Mouse (Mus musculus): ENCODE data around the gene Coro2b. TPM values are rescaled to one million over a fixed set of nuclear protein-coding genes. Genes with fewer than 3 reads are reported as not detected.

Gene Coro2b
- polyA plus RNA-seq, 2 experiments, result 0.57 to 1.1 TPM

DNA sequence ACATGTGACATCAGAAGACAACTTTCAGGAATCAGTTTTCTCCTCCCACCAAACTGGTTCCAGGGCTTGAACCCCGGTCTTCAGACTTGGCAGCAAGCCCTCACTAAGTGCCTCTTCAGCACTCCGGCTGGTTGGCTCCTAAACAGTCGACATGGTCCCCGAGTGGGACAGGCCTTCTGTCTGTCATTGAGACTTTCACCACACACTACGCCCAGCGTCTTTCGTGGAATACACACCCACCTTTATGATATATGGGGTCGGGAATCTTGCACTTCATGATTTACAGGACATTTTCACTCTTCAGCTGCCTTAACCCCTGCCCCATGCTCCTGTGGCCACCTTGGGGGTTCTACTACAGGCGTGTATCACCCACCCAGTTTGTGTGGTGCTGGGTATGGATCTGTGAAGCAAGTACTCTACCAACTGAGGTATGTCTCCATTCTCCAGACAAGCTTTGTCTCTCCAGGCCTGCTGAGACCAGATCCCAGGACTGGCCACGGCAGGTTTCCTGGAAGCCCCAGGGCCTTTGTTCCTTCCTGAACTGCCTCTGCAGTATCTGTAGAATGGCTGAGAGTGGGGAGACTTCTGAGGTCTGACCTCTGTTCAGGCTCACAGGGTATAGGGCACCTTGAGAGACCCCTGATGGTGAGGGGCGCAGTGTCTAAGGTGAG lies 70.0 kb downstream of the Coro2b start:
- no peak overlapping the region for H3K27ac ChIP-seq
- H3K9me3 ChIP-seq (ENCODE audit: control insufficient read depth, low read length), result no peaks in the 10 kb centered on the region
- TF ChIP-seq EP300 (IDR thresholded peaks at IDR 0.05; ENCODE audit: low read depth) (no peak), CTCF (IDR thresholded peaks at IDR 0.05; ENCODE audit: low read depth) (no peak)
- no peaks in the 10 kb centered on the region for H3K36me3 ChIP-seq (replicated peaks; ENCODE audit: control insufficient read depth, insufficient read depth, low read depth)
- no peak overlapping the region for H3K4me2 ChIP-seq (ENCODE audit: low read depth)
- H3K4me1 ChIP-seq (replicated peaks; ENCODE audit: control insufficient read depth in 2 of 2, insufficient read depth in 2 of 2, low read length in 1 of 2), result no peaks in the 10 kb centered on the region
- H3K4me3 ChIP-seq (ENCODE audit: insufficient read depth in 1 of 2, low read depth in 2 of 2, low read length in 2 of 2), result no peak overlapping the region
- 63% methylated on average over 11 of the region's 11 CpGs for WGBS (ENCODE audit: insufficient replicate concordance)
- H3K9ac ChIP-seq (replicated peaks), result no peak overlapping the region
- DNase-seq (ENCODE audit: low read depth in 3 of 3, low spot score in 3 of 3) (no peak), ATAC-seq (ENCODE audit: insufficient read depth) (no peak)
- no peaks in the 10 kb centered on the region for H3K27me3 ChIP-seq (ENCODE audit: control insufficient read depth, insufficient read depth, low read length)

DNA sequence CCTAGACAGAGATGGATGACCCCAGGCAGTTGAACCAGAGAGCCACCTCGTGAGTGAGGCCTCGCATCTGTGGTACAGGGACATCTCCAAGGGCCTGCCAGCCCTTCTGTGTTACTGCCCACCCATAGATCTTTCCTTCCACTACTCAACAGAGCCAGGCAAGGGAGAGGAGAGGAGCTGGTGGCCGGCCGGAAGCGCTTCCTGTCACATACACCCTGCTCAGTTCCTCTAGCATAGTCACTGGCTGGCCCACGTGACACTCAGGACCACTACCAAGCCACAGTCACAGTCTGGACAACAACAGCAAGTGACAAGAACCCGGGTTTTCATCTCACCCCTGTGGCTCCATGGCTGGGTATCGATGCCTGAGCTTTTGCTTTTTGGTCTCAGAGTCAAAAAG lies 70.8 kb downstream of the Coro2b start:
- Histone ChIP-seq H3K9me3 (ENCODE audit: control insufficient read depth, low read length) (no peaks in the 10 kb centered on the region), H3K4me3 (ENCODE audit: insufficient read depth in 1 of 2, low read depth in 2 of 2, low read length in 2 of 2) (no peak overlapping the region), H3K4me2 (ENCODE audit: low read depth) (no peak overlapping the region), H3K27ac (no peak overlapping the region), H3K4me1 (replicated peaks; ENCODE audit: control insufficient read depth in 2 of 2, insufficient read depth in 2 of 2, low read length in 1 of 2) (no peaks in the 10 kb centered on the region), H3K27me3 (ENCODE audit: control insufficient read depth, insufficient read depth, low read length) (no peaks in the 10 kb centered on the region), H3K9ac (replicated peaks) (no peak overlapping the region), H3K36me3 (replicated peaks; ENCODE audit: control insufficient read depth, insufficient read depth, low read depth) (no peaks in the 10 kb centered on the region)
- TF ChIP-seq EP300 (IDR thresholded peaks at IDR 0.05; ENCODE audit: low read depth) (no peak), CTCF (IDR thresholded peaks at IDR 0.05; ENCODE audit: low read depth) (no peak)
- 51% methylated on average over 8 of the region's 8 CpGs for WGBS (ENCODE audit: insufficient replicate concordance)
- DNase-seq (ENCODE audit: low read depth in 3 of 3, low spot score in 3 of 3), result no peak
- ATAC-seq (ENCODE audit: insufficient read depth), result no peak

DNA sequence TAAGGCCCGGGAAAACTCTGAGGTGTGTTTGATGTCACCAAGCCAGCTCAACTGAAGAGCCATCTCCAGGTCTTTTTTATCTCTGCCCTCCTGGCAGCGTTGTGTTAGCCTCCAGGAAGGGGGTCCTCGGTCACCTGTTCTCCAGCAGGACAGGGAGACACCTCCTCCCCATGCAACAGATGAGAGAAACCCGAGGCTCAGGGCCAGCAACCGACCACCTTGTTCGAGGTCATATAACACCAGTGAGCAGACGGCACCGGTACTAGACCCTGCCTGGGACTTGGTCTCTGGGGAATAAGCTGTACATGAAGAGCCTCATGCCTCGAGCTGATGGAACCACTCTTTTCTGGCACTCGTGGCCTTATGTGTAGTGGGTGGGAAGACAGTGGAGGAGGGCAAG lies 72.1 kb downstream of the Coro2b start:
- no peaks in the 10 kb centered on the region for H3K27me3 ChIP-seq (ENCODE audit: control insufficient read depth, insufficient read depth, low read length)
- WGBS (ENCODE audit: insufficient replicate concordance), result 64% methylated on average over 10 of the region's 10 CpGs
- H3K9ac ChIP-seq (replicated peaks), result no peak overlapping the region
- H3K27ac ChIP-seq, result no peak overlapping the region
- no peak for ATAC-seq (ENCODE audit: insufficient read depth)
- no peaks in the 10 kb centered on the region for H3K4me1 ChIP-seq (replicated peaks; ENCODE audit: control insufficient read depth in 2 of 2, insufficient read depth in 2 of 2, low read length in 1 of 2)
- H3K4me3 ChIP-seq (ENCODE audit: insufficient read depth in 1 of 2, low read depth in 2 of 2, low read length in 2 of 2), result no peak overlapping the region
- no peak for TF ChIP-seq CTCF (IDR thresholded peaks at IDR 0.05; ENCODE audit: low read depth)
- no peak for TF ChIP-seq EP300 (IDR thresholded peaks at IDR 0.05; ENCODE audit: low read depth)
- no peaks in the 10 kb centered on the region for H3K9me3 ChIP-seq (ENCODE audit: control insufficient read depth, low read length)
- H3K4me2 ChIP-seq (ENCODE audit: low read depth), result no peak overlapping the region
- no peak for DNase-seq (ENCODE audit: low read depth in 3 of 3, low spot score in 3 of 3)
- no peaks in the 10 kb centered on the region for H3K36me3 ChIP-seq (replicated peaks; ENCODE audit: control insufficient read depth, insufficient read depth, low read depth)

DNA sequence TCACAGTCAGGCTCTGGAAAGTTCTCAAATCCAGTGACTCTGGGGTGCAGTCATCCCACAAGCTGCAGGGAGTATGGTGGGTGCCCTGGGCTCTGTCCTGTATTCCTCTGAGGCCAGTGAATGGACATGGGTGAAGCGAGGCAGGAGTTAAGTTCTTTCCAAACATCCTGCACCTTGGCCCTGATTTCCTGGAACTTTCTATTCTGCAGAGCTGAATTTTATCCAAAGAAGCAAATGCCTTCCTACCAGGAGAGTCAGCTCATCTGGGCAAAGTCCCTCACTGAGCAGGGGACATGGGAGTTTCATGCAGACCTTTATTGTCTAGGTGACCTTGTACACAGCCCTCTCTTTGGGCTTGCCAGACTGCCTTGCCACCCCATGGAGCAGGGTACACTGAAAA lies 75.1 kb downstream of the Coro2b start:
- Histone ChIP-seq H3K9me3 (ENCODE audit: control insufficient read depth, low read length) (no peaks in the 10 kb centered on the region), H3K36me3 (replicated peaks; ENCODE audit: control insufficient read depth, insufficient read depth, low read depth) (no peaks in the 10 kb centered on the region), H3K4me3 (ENCODE audit: insufficient read depth in 1 of 2, low read depth in 2 of 2, low read length in 2 of 2) (no peak overlapping the region), H3K27ac (no peak overlapping the region), H3K9ac (replicated peaks) (no peak overlapping the region), H3K27me3 (ENCODE audit: control insufficient read depth, insufficient read depth, low read length) (no peaks in the 10 kb centered on the region), H3K4me1 (replicated peaks; ENCODE audit: control insufficient read depth in 2 of 2, insufficient read depth in 2 of 2, low read length in 1 of 2) (no peaks in the 10 kb centered on the region), H3K4me2 (ENCODE audit: low read depth) (no peak overlapping the region)
- 64% methylated on average over 1 of the region's 1 CpGs for WGBS (ENCODE audit: insufficient replicate concordance)
- DNase-seq (ENCODE audit: low read depth in 3 of 3, low spot score in 3 of 3), result no peak
- ATAC-seq (ENCODE audit: insufficient read depth), result no peak
- TF ChIP-seq CTCF (IDR thresholded peaks at IDR 0.05; ENCODE audit: low read depth), result no peak
- no peak for TF ChIP-seq EP300 (IDR thresholded peaks at IDR 0.05; ENCODE audit: low read depth)

DNA sequence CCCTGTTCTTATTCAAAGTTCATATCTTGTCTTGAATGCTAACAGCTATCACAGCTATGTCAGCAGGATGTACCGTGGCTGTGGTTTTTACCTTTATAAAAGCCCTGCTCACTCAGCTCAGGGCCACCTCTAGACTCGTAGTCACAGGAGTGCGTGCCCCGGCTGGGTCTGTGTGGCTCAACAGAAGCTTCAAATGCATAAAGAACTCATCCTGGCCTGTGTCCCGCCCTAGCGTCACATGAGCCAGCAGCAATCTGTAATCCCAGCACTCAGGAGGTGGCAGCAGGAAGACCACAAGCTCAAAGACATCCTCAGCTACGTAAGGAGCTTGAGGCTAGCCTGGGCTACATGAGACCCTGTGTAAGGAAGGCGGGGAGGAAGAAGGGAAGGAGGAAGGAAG lies 75.7 kb downstream of the Coro2b start:
- H3K9me3 ChIP-seq (ENCODE audit: control insufficient read depth, low read length), result no peaks in the 10 kb centered on the region
- ATAC-seq (ENCODE audit: insufficient read depth), result no peak
- H3K27ac ChIP-seq, result no peak overlapping the region
- H3K9ac ChIP-seq (replicated peaks), result no peak overlapping the region
- H3K4me3 ChIP-seq (ENCODE audit: insufficient read depth in 1 of 2, low read depth in 2 of 2, low read length in 2 of 2), result no peak overlapping the region
- 56% methylated on average over 8 of the region's 8 CpGs for WGBS (ENCODE audit: insufficient replicate concordance)
- H3K36me3 ChIP-seq (replicated peaks; ENCODE audit: control insufficient read depth, insufficient read depth, low read depth), result no peaks in the 10 kb centered on the region
- H3K4me1 ChIP-seq (replicated peaks; ENCODE audit: control insufficient read depth in 2 of 2, insufficient read depth in 2 of 2, low read length in 1 of 2), result no peaks in the 10 kb centered on the region
- TF ChIP-seq CTCF (IDR thresholded peaks at IDR 0.05; ENCODE audit: low read depth), result no peak
- TF ChIP-seq EP300 (IDR thresholded peaks at IDR 0.05; ENCODE audit: low read depth), result no peak
- DNase-seq (ENCODE audit: low read depth in 3 of 3, low spot score in 3 of 3), result no peak
- H3K4me2 ChIP-seq (ENCODE audit: low read depth), result no peak overlapping the region
- H3K27me3 ChIP-seq (ENCODE audit: control insufficient read depth, insufficient read depth, low read length), result no peaks in the 10 kb centered on the region

Data from liver, embryonic 14.5 days (tissue).